Mouse (Mus musculus) limb, embryonic 15.5 days (tissue): ENCODE measurements around the gene Gm5796. TPM values are rescaled to one million over a fixed set of nuclear protein-coding genes. Genes with fewer than 3 reads are reported as not detected.
"Not testable (repeated sequence)": the region's sequence is repeated elsewhere in the genome, so short reads cannot be mapped to it uniquely, and the experiment has no call there.

ENCODE experiments used
- ATAC-seq: fragments of 200-750 bp; cut with Nextera tagmentation; 2 replicates; pipeline ENCODE4 v1.8.0; 2017; ENCODE audit warnings: low read depth, moderate TSS enrichment; ENCODE audit not compliant: insufficient number of reproducible peaks, low FRiP score, low TSS enrichment
- H3K27ac ChIP-seq: fragments of 300-500 bp; sonication (generic); 2 replicates; pipeline ENCODE4 v1.5.1; 2015; ENCODE audit warnings: moderate library complexity, mild to moderate bottlenecking, inconsistent platforms
- H3K27me3 ChIP-seq: fragments of 300-500 bp; sonication (generic); 2 replicates; pipeline ENCODE4 v1.6.1; 2015; ENCODE audit warnings: inconsistent platforms
- H3K36me3 ChIP-seq: fragments of 300-500 bp; sonication (generic); 2 replicates; pipeline ENCODE4 v1.6.1; 2015; ENCODE audit warnings: inconsistent platforms
- H3K4me1 ChIP-seq: fragments of 300-500 bp; sonication (generic); 2 replicates; pipeline ENCODE4 v1.6.1; 2015; ENCODE audit warnings: inconsistent platforms
- H3K4me2 ChIP-seq: fragments of 300-500 bp; sonication (generic); 2 replicates; pipeline ENCODE4 v1.6.1; 2015; ENCODE audit warnings: mild to moderate bottlenecking, inconsistent platforms
- H3K4me3 ChIP-seq: fragments of 300-500 bp; sonication (generic); 2 replicates; pipeline ENCODE4 v1.5.1; 2015; ENCODE audit warnings: mild to moderate bottlenecking, inconsistent platforms
- H3K9ac ChIP-seq: fragments of 300-500 bp; sonication (generic); 2 replicates; pipeline ENCODE4 v1.6.1; 2015; ENCODE audit warnings: inconsistent platforms
- H3K9me3 ChIP-seq: fragments of 300-500 bp; sonication (generic); 2 replicates; pipeline ENCODE4 v1.6.1; 2016; ENCODE audit warnings: inconsistent platforms
- WGBS: fragments of 180-500 bp; shearing (Covaris S2); methylation state at CpG from one replicate; pipeline ENCODE4 v1.1.7; 2015; 5-methylcytosine and 5-hydroxymethylcytosine counted together
- polyA plus RNA-seq: library from polyadenylated mRNA; unstranded; fragments of >200 nt; fragmentation: Nextera tagmentation; extraction: Ambion mirVana; gene quantifications from 2 replicates; pipeline ENCODE4 v1.2.1, GENCODE M21; 2015

The Gm5796 gene
- polyA plus RNA-seq = 0.42 and 0.71 TPM in 2 replicates

GRCm38 (mm10) chr14:4023641-4024040 is at the start of gene Gm5796:
TSS of gene Gm5796 (plus strand) at chr14:4023941.
- not testable (repeated sequence) for H3K9me3 ChIP-seq, H3K9ac ChIP-seq, H3K4me2 ChIP-seq, H3K36me3 ChIP-seq, H3K27me3 ChIP-seq, ATAC-seq, H3K27ac ChIP-seq, H3K4me3 ChIP-seq, H3K4me1 ChIP-seq
- no CpG with 5 or more reads among the region's 3 CpGs for WGBS

GRCm38 (mm10) chr14:3998094-3998493 is 25.6 kb upstream of the Gm5796 start, which contains the start of gene Gm3099:
TSS of gene Gm3099 (plus strand) at chr14:3998394.
- not testable (repeated sequence) for H3K27me3 ChIP-seq, H3K4me1 ChIP-seq, H3K36me3 ChIP-seq, H3K9me3 ChIP-seq, H3K9ac ChIP-seq, H3K4me3 ChIP-seq, ATAC-seq, H3K27ac ChIP-seq, H3K4me2 ChIP-seq
- WGBS = 79% methylated on average over 1 of the region's 3 CpGs

- not testable (repeated sequence) for H3K36me3 ChIP-seq, ATAC-seq, H3K4me2 ChIP-seq, H3K27me3 ChIP-seq, H3K4me1 ChIP-seq, H3K9me3 ChIP-seq, H3K27ac ChIP-seq, H3K9ac ChIP-seq, H3K4me3 ChIP-seq
- 56% methylated on average over 3 of the region's 3 CpGs for WGBS
These were observed 60.1 kb downstream of the Gm5796 start, which contains the start of gene Gm3115 for GRCm38 (mm10) chr14:4083820-4084219. TSS of gene Gm3115 (plus strand) at chr14:4084120.

Other genes with a start within 250 kb of the Gm5796 start
- gene Gm3002, start 213.9 kb upstream of the Gm5796 start, polyA plus RNA-seq = 0.20 TPM in 1 of 2 replicates, not detected in the other
- gene Gm3033, start 177.7 kb upstream of the Gm5796 start, polyA plus RNA-seq = not detected in 2 replicates
- not detected in 2 replicates for gene Gm2916, start 139.8 kb upstream of the Gm5796 start, polyA plus RNA-seq
- gene Gm3029, start 92.2 kb upstream of the Gm5796 start, polyA plus RNA-seq = not detected in 2 replicates
- gene Gm3095, start 60.4 kb upstream of the Gm5796 start, polyA plus RNA-seq = not detected in 2 replicates
- not detected in 2 replicates for gene Gm3099, start 25.5 kb upstream of the Gm5796 start, polyA plus RNA-seq
- gene Gm3115, start 60.2 kb downstream of the Gm5796 start, polyA plus RNA-seq = not detected in 2 replicates
- gene Gm8108, start 86.6 kb downstream of the Gm5796 start, polyA plus RNA-seq = 0.52 and 0.72 TPM in 2 replicates
- gene Gm3127, start 141.1 kb downstream of the Gm5796 start, polyA plus RNA-seq = not detected in 2 replicates
- gene Gm2974, start 158.6 kb downstream of the Gm5796 start, polyA plus RNA-seq = 0.21 and 0.36 TPM in 2 replicates
- not detected in 2 replicates for gene Gm3138, start 225.7 kb downstream of the Gm5796 start, polyA plus RNA-seq